Mouse (Mus musculus) effector memory CD4-positive, alpha-beta T cell, adult 5 months (primary cell): ENCODE data around the gene Alg2. TPM values are rescaled to one million over a fixed set of nuclear protein-coding genes. Genes with fewer than 3 reads are reported as not detected.

Source experiments
- polyA plus RNA-seq: library from polyadenylated mRNA; unstranded; fragments of 100-300 nt; shearing (Covaris generic); gene quantifications from one replicate; pipeline ENCODE4 v1.2.1, GENCODE M21; 2017

Gene Alg2
- polyA plus RNA-seq = 11.0 TPM

GRCm38 (mm10) chr4:47473968-47474729 is at the start of gene Alg2, which contains the start of gene Sec61b:
TSS of gene Alg2 (minus strand) at chr4:47474333.
TSS of gene Sec61b (plus strand) at chr4:47474658.

Other genes with a start within 250 kb of the Alg2 start
- 15.3 TPM for gene Tgfbr1, start 121.1 kb downstream of the Alg2 start, polyA plus RNA-seq
- gene Sec61b, start 325 bp upstream of the Alg2 start, polyA plus RNA-seq = 132 TPM